ENCODE assay signal across 25 mouse cellular contexts in the genomic region with DNA sequence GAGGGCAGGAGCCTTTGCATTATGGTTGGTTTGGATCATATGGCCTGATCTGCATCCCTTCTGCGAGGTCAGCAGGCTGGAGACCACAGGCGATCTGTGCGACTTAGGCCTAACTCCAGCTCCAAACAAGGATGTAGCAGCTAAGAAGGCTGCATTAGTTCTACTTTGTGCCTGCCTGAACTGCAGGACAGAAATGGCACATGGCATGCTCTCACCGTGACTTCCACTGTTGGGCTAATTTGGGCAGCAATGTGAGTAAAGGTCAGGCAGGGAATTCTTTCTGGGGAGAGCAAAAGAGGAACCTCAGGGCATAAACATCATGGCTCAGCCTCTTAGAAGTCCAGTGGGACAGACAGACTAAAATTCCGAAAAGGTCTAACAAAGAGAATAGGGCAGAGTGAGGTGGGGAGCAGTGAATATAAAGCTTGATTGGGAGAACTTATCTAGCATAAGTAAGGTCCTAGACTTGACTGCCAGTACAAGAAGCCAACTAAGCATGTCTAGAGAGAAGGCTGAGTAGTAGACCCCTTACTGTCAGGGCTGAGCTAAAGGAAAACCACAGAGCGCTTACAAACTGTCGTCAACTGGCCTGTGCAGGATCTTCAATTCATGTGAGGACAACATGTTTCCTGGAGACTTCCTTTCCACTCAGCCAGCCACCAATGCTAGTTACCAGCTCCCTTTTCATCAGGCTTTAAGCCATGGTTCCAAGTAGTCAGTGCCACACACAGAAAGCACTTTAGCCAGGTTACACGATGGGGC. TPM values are rescaled to one million over a fixed set of nuclear protein-coding genes. Genes with fewer than 3 reads are reported as not detected.
DNase-seq lines count a peak whose midpoint lies in the region; ATAC-seq and TF ChIP-seq lines count a peak whose summit lies in the region.
"Had no signal": no experiment of that assay in that cellular context is flagged by ENCODE, and none has a peak within 500 bp of the region (broad histone marks: within the 10 kb centered on the region; RNA-seq: fewer than 3 reads in every experiment).

No protein-coding gene starts in this region.

- no peaks in the 10 kb centered on the region for H3K27me3 ChIP-seq in heart, embryonic 16.5 days (ENCODE audit: control insufficient read depth, insufficient read depth, low read length)
- H3K27me3 ChIP-seq in midbrain, embryonic 14.5 days (ENCODE audit: control insufficient read depth, insufficient read depth, low read length) = no peaks in the 10 kb centered on the region
- H3K27me3 ChIP-seq: kidney, embryonic 15.5 days; limb, embryonic 15.5 days had no signal

- no peak overlapping the region for H3K4me2 ChIP-seq in heart, embryonic 16.5 days (ENCODE audit: low read depth, low read length)
- H3K4me2 ChIP-seq in midbrain, embryonic 14.5 days (ENCODE audit: low read length) = no peak overlapping the region
- H3K4me2 ChIP-seq: kidney, embryonic 15.5 days; limb, embryonic 15.5 days had no signal

- ATAC-seq in heart, embryonic 16.5 days (replicated peaks; ENCODE audit: extremely low read depth, insufficient read depth, low FRiP score) = no peak
- ATAC-seq in hematopoietic stem cell, adult 5-6 weeks (replicated peaks in 1 of 2; ENCODE audit: insufficient read depth in 1 of 2, low FRiP score in 2 of 2, low TSS enrichment in 1 of 2, low read depth in 1 of 2, poor library complexity in 2 of 2, severe bottlenecking in 2 of 2) = peak; percentile 49 to 51
- no peak for ATAC-seq in midbrain, embryonic 14.5 days (ENCODE audit: low FRiP score, low TSS enrichment)
- ATAC-seq: hindbrain, postnatal 0 days; midbrain, embryonic 16.5 days had no signal

- intact Hi-C loops in gastrocnemius, adult 2 months (cut with DNase I) = no loop called here
- intact Hi-C loops in heart, postnatal 36 days (cut with DNase I) = no loop called here

- TF ChIP-seq CTCF in gastrocnemius, adult 2 months (IDR thresholded peaks at IDR 0.05) = no peak

- no peaks in the 10 kb centered on the region for H3K9me3 ChIP-seq in heart, embryonic 16.5 days (replicated peaks; ENCODE audit: control insufficient read depth, low read length)
- H3K9me3 ChIP-seq in midbrain, embryonic 14.5 days (ENCODE audit: control insufficient read depth, low read length) = no peaks in the 10 kb centered on the region
- H3K9me3 ChIP-seq: forebrain, embryonic 10.5 days; kidney, embryonic 15.5 days; limb, embryonic 15.5 days had no signal

- DNase-seq in gastrocnemius, adult 2 months = no peak
- no peak for DNase-seq in gastrocnemius, adult 8-10 months (ENCODE audit: low spot score in 2 of 2)
- no peak for DNase-seq in heart, postnatal 36 days
- peak; percentile 88 for DNase-seq in 416B (ENCODE audit: low read depth)
- no peak for DNase-seq in midbrain, embryonic 14.5 days
- DNase-seq in layer of hippocampus, postnatal 10 days (ENCODE audit: low spot score in 2 of 2) = no peak
- DNase-seq: adrenal gland, postnatal 14 days; cerebellum, adult 11-12 months; cerebellum, postnatal 10 days; kidney, adult 11 months; kidney, postnatal 4 days; layer of hippocampus, adult 9-11 months; left cerebral cortex, postnatal 4 days; lung, adult 2 months; lung, postnatal 14 days; thymus, postnatal 14 days had no signal

- 73% methylated on average over 8 of the region's 8 CpGs for WGBS in heart, embryonic 16.5 days
- 95% methylated on average over 8 of the region's 8 CpGs for WGBS in midbrain, embryonic 14.5 days

- H3K9ac ChIP-seq in heart, embryonic 16.5 days (ENCODE audit: low read length) = no peak overlapping the region
- no peak overlapping the region for H3K9ac ChIP-seq in midbrain, embryonic 14.5 days (replicated peaks; ENCODE audit: low read length)
- H3K9ac ChIP-seq: kidney, embryonic 15.5 days; limb, embryonic 15.5 days had no signal

- peaks cover 72% of the 10 kb centered on the region for H3K36me3 ChIP-seq in heart, embryonic 16.5 days (ENCODE audit: control insufficient read depth, insufficient read depth)
- H3K36me3 ChIP-seq in midbrain, embryonic 14.5 days (ENCODE audit: control insufficient read depth, insufficient read depth, low read length) = peaks cover 96% of the 10 kb centered on the region

- H3K4me1 ChIP-seq in heart, embryonic 16.5 days (ENCODE audit: control insufficient read depth, insufficient read depth, low read length) = no peaks in the 10 kb centered on the region
- no peaks in the 10 kb centered on the region for H3K4me1 ChIP-seq in midbrain, embryonic 14.5 days (ENCODE audit: control insufficient read depth, insufficient read depth, low read length)
- H3K4me1 ChIP-seq: forebrain, embryonic 10.5 days; kidney, embryonic 15.5 days; limb, embryonic 15.5 days had no signal

- no peak overlapping the region for H3K4me3 ChIP-seq in gastrocnemius, adult 2 months
- no peak overlapping the region for H3K4me3 ChIP-seq in heart, embryonic 16.5 days (ENCODE audit: low read length)
- H3K4me3 ChIP-seq in midbrain, embryonic 14.5 days (replicated peaks; ENCODE audit: low read depth, low read length) = no peak overlapping the region
- H3K4me3 ChIP-seq: forebrain, embryonic 10.5 days; kidney, embryonic 15.5 days; left cerebral cortex, adult 2 months; limb, embryonic 15.5 days had no signal

- peak overlapping the region; percentile 82 for H3K27ac ChIP-seq in gastrocnemius, adult 2 months
- 0 out of 2 replicates have a peak overlapping the region, but pooled peaks have one; percentile 1 for H3K27ac ChIP-seq in heart, embryonic 16.5 days (ENCODE audit: low read length)
- no peak overlapping the region for H3K27ac ChIP-seq in midbrain, embryonic 14.5 days (replicated peaks; ENCODE audit: low read depth, low read length)
- H3K27ac ChIP-seq: forebrain, embryonic 10.5 days; hindbrain, postnatal 0 days; kidney, embryonic 15.5 days; left cerebral cortex, adult 2 months; limb, embryonic 15.5 days had no signal

RNA-seq across cellular contexts. Expression of gene Ccdc97, which starts 12.6 kb away (rescaled TPM):
- total RNA-seq in gastrocnemius, adult 2 months (2021) = 10 to 100 TPM; 39.4 to 44.3 TPM
- 10 to 100 TPM; 42.1 to 47.9 (median 46.9) TPM for total RNA-seq in gastrocnemius, adult 8-10 months (2022)
- 19.9 and 23.0 TPM in 2 replicates for polyA plus RNA-seq in heart, embryonic 16.5 days (2015; fragmentation: Nextera tagmentation; extraction: Ambion mirVana)
- 10 to 100 TPM; 55.0 to 55.8 TPM for total RNA-seq in heart, postnatal 36 days (2021)
- 16.7 and 18.9 TPM in 2 replicates for total RNA-seq in hematopoietic stem cell, adult 5-6 weeks (2017)
- polyA plus RNA-seq in midbrain, embryonic 14.5 days (2014; fragmentation: Nextera tagmentation; extraction: Ambion mirVana) = 38.3 and 47.7 TPM in 2 replicates
- total RNA-seq in layer of hippocampus, postnatal 10 days (2021) = 10 to 100 TPM; 44.4 to 45.8 TPM

RNA-seq across cellular contexts. Expression of gene Hnrnpul1, which starts 23.1 kb away (rescaled TPM):
- total RNA-seq in gastrocnemius, adult 2 months (2021) = 10 to 100 TPM; 66.3 to 72.8 TPM
- 10 to 100 TPM; 64.8 to 83.6 (median 73.5) TPM for total RNA-seq in gastrocnemius, adult 8-10 months (2022)
- polyA plus RNA-seq in heart, embryonic 16.5 days (2015; fragmentation: Nextera tagmentation; extraction: Ambion mirVana) = 32.3 and 34.4 TPM in 2 replicates
- total RNA-seq in heart, postnatal 36 days (2021) = 10 to 100 TPM; 78.4 to 82.7 TPM
- 137 TPM in 2 replicates for total RNA-seq in hematopoietic stem cell, adult 5-6 weeks (2017)
- 52.1 and 61.6 TPM in 2 replicates for polyA plus RNA-seq in midbrain, embryonic 14.5 days (2014; fragmentation: Nextera tagmentation; extraction: Ambion mirVana)
- total RNA-seq in layer of hippocampus, postnatal 10 days (2021) = 100 to 1,000 TPM; 122 to 129 TPM

RNA-seq across cellular contexts. Expression of gene Tgfb1, which starts 44.7 kb away (rescaled TPM):
- 1 to 10 TPM; 4.6 to 6.6 TPM for total RNA-seq in gastrocnemius, adult 2 months (2021)
- total RNA-seq in gastrocnemius, adult 8-10 months (2022) = 1 to 10 TPM; 2.1 to 4.7 (median 3.9) TPM
- polyA plus RNA-seq in heart, embryonic 16.5 days (2015; fragmentation: Nextera tagmentation; extraction: Ambion mirVana) = 3.6 and 3.8 TPM in 2 replicates
- total RNA-seq in heart, postnatal 36 days (2021) = 10 to 100 TPM; 23.8 to 27.0 TPM
- 46.0 and 50.7 TPM in 2 replicates for total RNA-seq in hematopoietic stem cell, adult 5-6 weeks (2017)
- 0.67 and 1.1 TPM in 2 replicates for polyA plus RNA-seq in midbrain, embryonic 14.5 days (2014; fragmentation: Nextera tagmentation; extraction: Ambion mirVana)
- 10 to 100 TPM; 11.0 to 12.9 TPM for total RNA-seq in layer of hippocampus, postnatal 10 days (2021)

RNA-seq across cellular contexts. Expression of gene B9d2, which starts 50.9 kb away (rescaled TPM):
- 1 to 10 TPM; 8.7 to 9.7 TPM for total RNA-seq in gastrocnemius, adult 2 months (2021)
- 10 to 100 TPM in 1 of 4 experiments, 1 to 10 TPM in 3; 6.6 to 10.6 (median 6.8) TPM for total RNA-seq in gastrocnemius, adult 8-10 months (2022)
- polyA plus RNA-seq in heart, embryonic 16.5 days (2015; fragmentation: Nextera tagmentation; extraction: Ambion mirVana) = 30.3 and 32.0 TPM in 2 replicates
- total RNA-seq in heart, postnatal 36 days (2021) = 10 to 100 TPM; 10.2 to 10.8 TPM
- total RNA-seq in hematopoietic stem cell, adult 5-6 weeks (2017) = 46.3 and 70.6 TPM in 2 replicates
- polyA plus RNA-seq in midbrain, embryonic 14.5 days (2014; fragmentation: Nextera tagmentation; extraction: Ambion mirVana) = 44.3 and 47.9 TPM in 2 replicates
- 10 to 100 TPM; 26.6 to 29.8 TPM for total RNA-seq in layer of hippocampus, postnatal 10 days (2021)

RNA-seq across cellular contexts. Expression of gene Tmem91, which starts 56.5 kb away (rescaled TPM):
- total RNA-seq in gastrocnemius, adult 2 months (2021) = not detected
- not detected for total RNA-seq in gastrocnemius, adult 8-10 months (2022)
- polyA plus RNA-seq in heart, embryonic 16.5 days (2015; fragmentation: Nextera tagmentation; extraction: Ambion mirVana) = 2.1 and 2.2 TPM in 2 replicates
- not detected for total RNA-seq in heart, postnatal 36 days (2021)
- 2.3 TPM in 1 of 2 replicates, not detected in the other for total RNA-seq in hematopoietic stem cell, adult 5-6 weeks (2017)
- 32.8 and 46.5 TPM in 2 replicates for polyA plus RNA-seq in midbrain, embryonic 14.5 days (2014; fragmentation: Nextera tagmentation; extraction: Ambion mirVana)
- total RNA-seq in layer of hippocampus, postnatal 10 days (2021) = 10 to 100 TPM; 37.2 to 46.4 TPM
- total RNA-seq: gastrocnemius, postnatal 4 days had no signal

Comparison
In these comparisons a context has a peak if more than half of its experiments do, and no peak if none do; other contexts are left out.
1. ATAC-seq: peak in hematopoietic stem cell, adult 5-6 weeks (2 of 2); none in heart, embryonic 16.5 days (single experiment) and midbrain, embryonic 14.5 days (single experiment).